Mouse (Mus musculus) hindbrain, postnatal 0 days (tissue): Measurements from ENCODE around the gene Xrcc5. TPM values are rescaled to one million over a fixed set of nuclear protein-coding genes. Genes with fewer than 3 reads are reported as not detected.

Experiments
- ATAC-seq: fragments of 200-750 bp; cut with Nextera tagmentation; 2 replicates; pipeline ENCODE4 v1.8.0; 2017; ENCODE audit warnings: mild to moderate bottlenecking, moderate TSS enrichment, moderate library complexity
- DNase-seq: peaks from one replicate; pipeline ENCODE4 v3.0.0-alpha.2; 2015; ENCODE audit warnings: low spot score
- H3K27ac ChIP-seq: fragments of 300-500 bp; sonication (generic); 2 replicates; pipeline ENCODE4 v1.5.1; 2014; ENCODE audit warnings: mild to moderate bottlenecking
- H3K27me3 ChIP-seq: fragments of 300-500 bp; sonication (generic); 2 replicates; pipeline ENCODE4 v1.6.1; 2014; ENCODE audit warnings: low read length, mixed read lengths; ENCODE audit not compliant: insufficient read depth
- H3K36me3 ChIP-seq: fragments of 300-500 bp; sonication (generic); 2 replicates; pipeline ENCODE4 v1.6.1; 2014; ENCODE audit warnings: low read length, mixed read lengths; ENCODE audit not compliant: insufficient read depth
- H3K4me1 ChIP-seq: fragments of 300-500 bp; sonication (generic); 2 replicates; pipeline ENCODE4 v1.6.1; 2014; ENCODE audit warnings: antibody characterized with exemption, low read length, mixed read lengths; ENCODE audit not compliant: insufficient read depth
- H3K4me2 ChIP-seq: fragments of 300-500 bp; sonication (generic); 2 replicates; pipeline ENCODE4 v1.6.1; 2014; ENCODE audit warnings: low read depth, mild to moderate bottlenecking, low read length, moderate library complexity, mixed read lengths
- H3K4me3 ChIP-seq: fragments of 300-500 bp; sonication (generic); 2 replicates; pipeline ENCODE4 v1.5.1; 2014; ENCODE audit warnings: low read length
- H3K9ac ChIP-seq: fragments of 300-500 bp; sonication (generic); replicated peaks from 2 replicates; pipeline ENCODE4 v1.6.1; 2014; ENCODE audit warnings: mild to moderate bottlenecking, low read length, moderate library complexity, mixed read lengths
- H3K9me3 ChIP-seq: fragments of 300-500 bp; sonication (generic); 2 replicates; pipeline ENCODE4 v1.6.1; 2016; ENCODE audit warnings: low read length, mixed read lengths
- CTCF ChIP-seq: IDR thresholded peaks from 2 replicates; pipeline ENCODE4 v1.5.1; 2016; ENCODE audit warnings: antibody characterized with exemption, control low read depth, low read depth
- WGBS: fragments of 180-500 bp; shearing (Covaris S2); extraction: QIAGEN DNeasy Blood & Tissue Kit; methylation state at CpG from one replicate; pipeline ENCODE4 v1.1.7; 2014; 5-methylcytosine and 5-hydroxymethylcytosine counted together
- polyA plus RNA-seq: library from polyadenylated mRNA; unstranded; fragments of >200 nt; fragmentation: Nextera tagmentation; extraction: Ambion mirVana; gene quantifications from 2 replicates; pipeline ENCODE4 v1.2.1, GENCODE M21; 2015
- total RNA-seq: library from RNA; depleted of rRNA; stranded (reverse); fragments of >200 nt; gene quantifications from 2 replicates; pipeline ENCODE4 v1.2.3, GENCODE M21; 2014

Gene Xrcc5
- total and polyA plus RNA-seq, 2 experiments from 2014 or later, result 9.0 to 15.7 TPM

- H3K4me2 ChIP-seq, result no peak overlapping the region
- ATAC-seq, result no peak
- no peaks in the 10 kb centered on the region for H3K27me3 ChIP-seq
- no peaks in the 10 kb centered on the region for H3K4me1 ChIP-seq
- WGBS, result 94% methylated on average over 11 of the region's 11 CpGs
- H3K9me3 ChIP-seq, result no peaks in the 10 kb centered on the region
- H3K4me3 ChIP-seq, result no peak overlapping the region
- DNase-seq, result no peak
- H3K36me3 ChIP-seq, result peaks cover 13% of the 10 kb centered on the region
- H3K27ac ChIP-seq, result no peak overlapping the region
- H3K9ac ChIP-seq, result no peak overlapping the region
- no peak for TF ChIP-seq CTCF
Observed at GRCm38 (mm10) chr1:72334807-72335206, 27.6 kb downstream of the Xrcc5 start.

GRCm38 (mm10) chr1:72336780-72337179 is 29.6 kb downstream of the Xrcc5 start:
- 95% methylated on average over 8 of the region's 8 CpGs for WGBS
- Histone ChIP-seq H3K9me3 (no peaks in the 10 kb centered on the region), H3K4me2 (no peak overlapping the region), H3K27ac (no peak overlapping the region), H3K9ac (no peak overlapping the region), H3K4me3 (no peak overlapping the region), H3K36me3 (peaks cover 13% of the 10 kb centered on the region), H3K4me1 (no peaks in the 10 kb centered on the region), H3K27me3 (no peaks in the 10 kb centered on the region)
- no peak for TF ChIP-seq CTCF
- ATAC-seq (no peak), DNase-seq (no peak)

GRCm38 (mm10) chr1:72338341-72338740 is 31.1 kb downstream of the Xrcc5 start:
- Histone ChIP-seq H3K36me3 (peaks cover 9% of the 10 kb centered on the region; the same call in 1 of the 2 replicates), H3K27me3 (no peaks in the 10 kb centered on the region), H3K4me2 (no peak overlapping the region), H3K9me3 (no peaks in the 10 kb centered on the region), H3K4me3 (no peak overlapping the region), H3K9ac (no peak overlapping the region), H3K4me1 (no peaks in the 10 kb centered on the region), H3K27ac (no peak overlapping the region)
- ATAC-seq (no peak), DNase-seq (no peak)
- no peak for TF ChIP-seq CTCF
- WGBS, result 90% methylated on average over 5 of the region's 5 CpGs

GRCm38 (mm10) chr1:72347873-72348272 is 40.7 kb downstream of the Xrcc5 start:
- H3K27ac ChIP-seq, result no peak overlapping the region
- 73% methylated on average over 6 of the region's 6 CpGs for WGBS
- no peak for DNase-seq

GRCm38 (mm10) chr1:72354856-72355255 is 47.6 kb downstream of the Xrcc5 start:
- no peak for DNase-seq

More at GRCm38 (mm10) chr1:72347873-72348272, 40.7 kb downstream of the Xrcc5 start:
- H3K9me3 ChIP-seq, result no peaks in the 10 kb centered on the region
- no peak overlapping the region for H3K4me2 ChIP-seq
- H3K9ac ChIP-seq, result no peak overlapping the region
- no peaks in the 10 kb centered on the region for H3K27me3 ChIP-seq
- TF ChIP-seq CTCF, result no peak
- H3K36me3 ChIP-seq, result no peaks in the 10 kb centered on the region
- H3K4me3 ChIP-seq, result no peak overlapping the region
- no peak for ATAC-seq
- H3K4me1 ChIP-seq, result no peaks in the 10 kb centered on the region

GRCm38 (mm10) chr1:72358216-72358615 is 51.0 kb downstream of the Xrcc5 start:
- H3K27me3 ChIP-seq, result no peaks in the 10 kb centered on the region
- H3K4me1 ChIP-seq, result no peaks in the 10 kb centered on the region
- WGBS, result 57% methylated on average over 2 of the region's 2 CpGs
- no peak overlapping the region for H3K9ac ChIP-seq
- H3K9me3 ChIP-seq, result no peaks in the 10 kb centered on the region
- H3K27ac ChIP-seq, result no peak overlapping the region
- H3K4me2 ChIP-seq, result no peak overlapping the region
- DNase-seq (no peak), ATAC-seq (no peak)
- no peaks in the 10 kb centered on the region for H3K36me3 ChIP-seq
- TF ChIP-seq CTCF, result no peak
- no peak overlapping the region for H3K4me3 ChIP-seq

More at GRCm38 (mm10) chr1:72354856-72355255, 47.6 kb downstream of the Xrcc5 start:
- Histone ChIP-seq H3K9ac (no peak overlapping the region), H3K9me3 (no peaks in the 10 kb centered on the region), H3K4me3 (no peak overlapping the region), H3K27me3 (no peaks in the 10 kb centered on the region), H3K36me3 (no peaks in the 10 kb centered on the region), H3K27ac (no peak overlapping the region), H3K4me2 (no peak overlapping the region), H3K4me1 (no peaks in the 10 kb centered on the region)
- ATAC-seq, result no peak
- WGBS, result 99% methylated on average over 2 of the region's 2 CpGs
- TF ChIP-seq CTCF, result no peak

GRCm38 (mm10) chr1:72359462-72359861 is 52.2 kb downstream of the Xrcc5 start:
- Histone ChIP-seq H3K9ac (no peak overlapping the region), H3K9me3 (no peaks in the 10 kb centered on the region), H3K4me2 (no peak overlapping the region), H3K4me1 (no peaks in the 10 kb centered on the region), H3K36me3 (no peaks in the 10 kb centered on the region), H3K4me3 (no peak overlapping the region), H3K27ac (no peak overlapping the region), H3K27me3 (no peaks in the 10 kb centered on the region)
- TF ChIP-seq CTCF, result no peak
- ATAC-seq (no peak), DNase-seq (no peak)
- 93% methylated on average over 2 of the region's 2 CpGs for WGBS
